Mouse (Mus musculus): Measurements from ENCODE around the gene Zfp61. TPM values are rescaled to one million over a fixed set of nuclear protein-coding genes. Genes with fewer than 3 reads are reported as not detected.
A peak's percentile ranks its signal among the peaks of the same experiment; 100 is the strongest.

Zfp61 gene
- polyA plus RNA-seq, 1 experiment from 2014 or later, result 45.1 TPM

DNA sequence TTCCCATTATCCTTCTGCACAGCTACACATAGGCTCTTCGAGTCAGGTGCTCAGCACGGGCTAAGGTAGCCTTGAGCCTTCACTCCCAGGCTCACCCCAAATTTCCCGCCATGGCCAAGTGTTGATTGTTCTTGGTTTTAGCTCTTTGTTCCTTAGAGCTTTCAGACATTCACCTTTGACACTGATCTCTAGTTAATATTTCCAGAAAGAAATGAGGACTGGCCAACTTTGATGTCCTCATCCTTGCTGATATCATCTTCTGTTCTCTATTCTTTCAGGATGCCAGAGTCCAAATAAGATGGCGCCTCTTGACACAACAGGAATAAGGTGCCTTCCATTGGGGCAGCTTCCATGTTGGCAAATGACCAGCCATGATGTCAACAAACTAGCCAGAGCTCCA, 26.6 kb downstream of the Zfp61 start:
- no peak for ATAC-seq (ENCODE audit: low FRiP score, low read depth)
- Histone ChIP-seq H3K9me3 (no peaks in the 10 kb centered on the region), H3K4me3 (no peak overlapping the region), H3K4me1 (peaks cover 5% of the 10 kb centered on the region), H3K9ac (replicated peaks) (no peak overlapping the region), H3K27ac (replicated peaks) (no peak overlapping the region), H3K27me3 (no peaks in the 10 kb centered on the region), H3K4me2 (replicated peaks) (no peak overlapping the region), H3K36me3 (peaks cover 33% of the 10 kb centered on the region)
- 93% methylated on average over 4 of the region's 4 CpGs for WGBS

DNA sequence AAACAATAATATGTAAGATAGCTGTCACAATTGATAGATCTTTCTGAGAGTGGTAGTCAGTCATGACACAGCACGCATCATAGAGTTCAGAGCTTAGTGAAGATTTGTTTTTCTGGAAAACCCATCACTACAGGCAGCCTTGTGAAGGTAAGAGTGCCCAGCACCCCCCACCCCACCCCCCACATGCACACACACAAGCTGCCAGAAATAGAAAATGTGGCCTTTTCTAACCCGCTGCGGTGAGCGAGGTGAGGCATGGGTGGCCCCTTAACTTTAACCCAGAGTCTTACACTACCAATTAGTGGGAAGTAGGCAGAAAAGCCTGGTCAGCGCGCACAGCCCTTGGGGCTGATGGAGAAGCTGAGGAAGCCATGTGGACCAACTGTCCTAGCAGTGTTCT, 29.8 kb downstream of the Zfp61 start:
- H3K27me3 ChIP-seq, result no peaks in the 10 kb centered on the region
- no peaks in the 10 kb centered on the region for H3K9me3 ChIP-seq
- ATAC-seq (ENCODE audit: low FRiP score, low read depth), result no peak
- no peak overlapping the region for H3K4me3 ChIP-seq
- WGBS, result 97% methylated on average over 6 of the region's 6 CpGs
- peaks cover 28% of the 10 kb centered on the region for H3K36me3 ChIP-seq
- H3K27ac ChIP-seq (replicated peaks), result no peak overlapping the region
- no peak overlapping the region for H3K9ac ChIP-seq (replicated peaks)
- peak overlapping the region; percentile 77; the same call in 1 of the 2 replicates for H3K4me2 ChIP-seq (replicated peaks)
- H3K4me1 ChIP-seq, result peaks cover 8% of the 10 kb centered on the region

DNA sequence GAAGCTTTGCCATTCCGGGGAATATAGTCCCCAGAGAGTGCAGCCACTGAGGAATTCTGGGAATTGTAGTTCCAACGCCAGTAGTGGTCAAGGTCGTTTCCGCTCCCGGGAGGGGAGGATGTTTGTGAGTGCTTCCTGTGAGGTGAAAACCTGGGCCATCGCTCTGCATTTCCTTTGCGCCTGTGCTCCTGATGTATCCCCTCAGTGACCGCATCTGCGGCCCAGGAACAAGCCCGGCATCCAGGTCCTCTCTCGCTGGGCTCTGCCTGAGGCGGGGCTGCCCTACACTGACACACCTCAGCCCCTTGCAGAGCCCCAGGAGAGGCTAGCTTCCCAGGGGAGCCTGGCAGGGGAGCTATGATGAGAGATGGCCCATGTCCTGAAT, 30.8 kb downstream of the Zfp61 start, which contains the start of gene Zfp93:
Gene Zfp93, plus strand, starts transcription at position 133 of the 385 bp plus-strand sequence.
- H3K27ac ChIP-seq (replicated peaks), result peak within 1 kb of the TSS; percentile 66

DNA sequence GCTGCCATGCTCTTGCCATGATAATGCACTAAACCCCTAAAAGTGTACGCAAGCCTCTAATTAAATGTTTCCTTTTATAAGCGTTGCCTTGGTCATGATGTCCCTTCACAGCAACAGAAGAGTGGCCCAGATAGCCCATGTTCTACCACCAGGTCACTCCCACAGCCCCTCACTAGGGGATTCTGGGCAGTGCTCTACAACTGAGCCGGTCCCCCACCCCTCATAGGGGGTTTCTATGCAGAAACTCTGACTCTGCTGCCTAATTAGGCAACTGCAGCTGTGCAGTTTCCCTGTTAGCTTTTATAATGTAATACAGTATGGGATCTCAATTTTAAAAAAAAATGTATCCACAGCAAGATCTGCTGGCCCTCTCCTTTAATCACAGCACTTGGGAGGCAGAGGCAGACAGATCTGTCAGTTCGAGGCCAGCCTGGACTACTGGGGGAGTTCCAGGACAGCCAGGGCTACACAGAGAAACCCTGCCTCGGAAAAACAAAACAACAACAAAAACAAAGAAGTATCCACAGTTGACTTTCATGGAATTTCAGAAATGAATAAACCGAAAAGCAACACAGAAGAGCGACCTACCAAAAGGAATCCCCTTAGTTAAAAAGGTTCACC, 31.3 kb downstream of the Zfp61 start:
- peak overlapping the region; percentile 77 for H3K4me2 ChIP-seq (replicated peaks)
- no peaks in the 10 kb centered on the region for H3K9me3 ChIP-seq
- H3K36me3 ChIP-seq, result peaks cover 14% of the 10 kb centered on the region
- peak; percentile 59 for ATAC-seq (ENCODE audit: low FRiP score, low read depth)
- H3K9ac ChIP-seq (replicated peaks), result peak overlapping the region; percentile 39; the same call in 1 of the 2 replicates
- H3K4me3 ChIP-seq, result peak overlapping the region; percentile 67
- peaks cover 8% of the 10 kb centered on the region for H3K4me1 ChIP-seq
- WGBS, result 38% methylated on average over 7 of the region's 7 CpGs
- no peak overlapping the region for H3K27ac ChIP-seq (replicated peaks)
- no peaks in the 10 kb centered on the region for H3K27me3 ChIP-seq

More for the DNA sequence above, 30.8 kb downstream of the Zfp61 start, which contains the start of gene Zfp93:
- H3K36me3 ChIP-seq, result peaks cover 19% of the 10 kb centered on the region
- peak within 1 kb of the TSS; percentile 67 for H3K4me3 ChIP-seq
- WGBS, result 2% methylated on average over 12 of the region's 12 CpGs
- H3K9me3 ChIP-seq, result no peaks in the 10 kb centered on the region
- no peaks in the 10 kb centered on the region for H3K27me3 ChIP-seq
- peaks cover 8% of the 10 kb centered on the region for H3K4me1 ChIP-seq
- peak within 1 kb of the TSS; percentile 77 for H3K4me2 ChIP-seq (replicated peaks)
- peak; percentile 91 for ATAC-seq (ENCODE audit: low FRiP score, low read depth)
- H3K9ac ChIP-seq (replicated peaks), result peak within 1 kb of the TSS; percentile 81

DNA sequence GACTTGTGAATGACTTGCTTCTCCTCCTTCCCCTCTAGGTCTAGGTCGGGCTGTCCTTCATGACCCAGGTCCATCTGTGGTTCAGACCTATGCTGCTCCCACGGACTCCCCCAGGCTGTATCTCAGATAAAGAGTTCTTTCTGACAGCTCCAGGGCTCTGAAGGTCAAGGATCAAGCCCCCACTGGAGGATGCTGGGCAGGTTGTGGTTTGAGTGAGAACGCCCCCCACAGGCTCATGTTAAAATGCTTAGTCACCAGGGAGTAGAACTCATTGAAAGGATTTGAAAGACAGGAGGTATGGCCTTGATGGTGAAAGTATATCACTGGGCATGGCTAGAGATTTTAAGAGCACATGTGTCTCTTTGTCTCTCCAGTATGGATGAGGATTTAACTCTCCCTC, 31.8 kb downstream of the Zfp61 start:
- Histone ChIP-seq H3K9ac (replicated peaks) (no peak overlapping the region), H3K4me1 (peaks cover 8% of the 10 kb centered on the region), H3K36me3 (peaks cover 9% of the 10 kb centered on the region), H3K27ac (replicated peaks) (no peak overlapping the region), H3K4me3 (no peak overlapping the region), H3K27me3 (no peaks in the 10 kb centered on the region), H3K9me3 (no peaks in the 10 kb centered on the region), H3K4me2 (replicated peaks) (peak overlapping the region; percentile 77; the same call in 1 of the 2 replicates)
- no peak for ATAC-seq (ENCODE audit: low FRiP score, low read depth)
- 82% methylated on average over 3 of the region's 3 CpGs for WGBS

DNA sequence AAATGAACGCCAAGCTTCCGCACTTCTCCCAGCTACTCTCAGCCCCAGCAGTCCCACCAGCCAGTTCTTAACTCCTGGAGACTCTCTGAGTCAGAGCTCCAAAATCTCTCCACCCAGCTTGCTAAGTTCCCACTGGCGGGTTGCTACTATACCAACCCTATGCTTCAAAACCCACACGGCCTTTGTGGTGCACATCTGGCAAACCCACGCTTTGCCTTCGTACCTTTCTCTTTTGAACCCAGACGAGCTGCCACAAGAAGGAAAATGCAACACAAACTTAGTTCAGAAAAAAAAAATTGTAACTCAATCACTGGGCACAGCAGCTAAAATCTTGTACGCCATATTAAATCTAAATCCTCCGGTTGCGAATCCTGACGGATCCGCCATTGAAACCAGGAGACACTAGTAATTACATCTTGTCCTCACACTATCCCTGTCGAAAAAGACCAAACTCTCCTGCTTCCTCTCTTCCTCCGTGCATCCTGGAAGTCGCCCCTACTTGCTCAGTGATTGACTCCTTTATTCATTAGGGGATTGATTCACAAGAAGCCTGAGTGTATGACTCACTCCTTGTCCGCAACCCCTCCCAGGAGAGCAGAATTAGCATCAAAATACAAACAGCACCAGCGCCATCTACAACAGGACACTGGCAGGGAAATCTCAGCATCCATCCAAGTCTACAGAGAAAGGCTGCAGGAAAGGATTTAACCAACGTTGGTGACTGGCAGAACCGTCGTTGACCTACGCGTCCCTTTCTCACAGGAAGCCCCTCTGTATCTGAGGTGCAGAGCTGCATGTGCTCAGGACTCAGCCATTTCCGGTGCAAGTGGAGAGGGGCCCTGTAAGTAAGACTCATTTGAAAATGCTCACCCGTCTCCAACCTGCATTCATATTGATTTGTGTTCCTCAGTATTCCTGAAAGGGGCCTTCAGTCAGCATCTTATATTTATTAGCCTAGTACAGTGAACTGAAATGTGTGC, 32.6 kb downstream of the Zfp61 start:
- Histone ChIP-seq H3K36me3 (peaks cover 1% of the 10 kb centered on the region), H3K27ac (replicated peaks) (no peak overlapping the region), H3K4me3 (no peak overlapping the region), H3K4me1 (peaks cover 8% of the 10 kb centered on the region), H3K4me2 (replicated peaks) (no peak overlapping the region), H3K27me3 (no peaks in the 10 kb centered on the region), H3K9ac (replicated peaks) (no peak overlapping the region), H3K9me3 (no peaks in the 10 kb centered on the region)
- 68% methylated on average over 24 of the region's 24 CpGs for WGBS
- no peak for ATAC-seq (ENCODE audit: low FRiP score, low read depth)

DNA sequence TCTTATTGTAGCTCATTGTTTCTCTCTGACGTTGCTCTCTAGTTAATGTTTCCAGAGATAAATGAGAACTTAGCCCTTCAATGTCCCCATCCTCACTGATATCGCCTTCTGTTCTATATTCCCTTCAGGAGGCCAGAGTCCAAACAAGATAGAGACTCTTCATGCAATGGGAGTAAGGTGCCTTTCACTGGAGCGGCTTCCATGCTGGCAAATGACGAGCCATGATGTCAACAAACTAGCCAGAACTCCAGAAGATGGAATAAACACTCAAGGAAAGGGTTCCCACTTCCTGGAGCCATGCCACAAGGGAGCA, 41.1 kb downstream of the Zfp61 start:
- Histone ChIP-seq H3K4me2 (replicated peaks) (no peak overlapping the region), H3K27ac (replicated peaks) (no peak overlapping the region), H3K4me1 (0 out of 2 replicates have a peak, but pooled peaks cover 3% of the 10 kb centered on the region), H3K4me3 (no peak overlapping the region), H3K9me3 (no peaks in the 10 kb centered on the region), H3K36me3 (peaks cover 21% of the 10 kb centered on the region), H3K9ac (replicated peaks) (no peak overlapping the region), H3K27me3 (no peaks in the 10 kb centered on the region)
- no peak for ATAC-seq (ENCODE audit: low FRiP score, low read depth)
- 88% methylated on average over 4 of the region's 4 CpGs for WGBS

DNA sequence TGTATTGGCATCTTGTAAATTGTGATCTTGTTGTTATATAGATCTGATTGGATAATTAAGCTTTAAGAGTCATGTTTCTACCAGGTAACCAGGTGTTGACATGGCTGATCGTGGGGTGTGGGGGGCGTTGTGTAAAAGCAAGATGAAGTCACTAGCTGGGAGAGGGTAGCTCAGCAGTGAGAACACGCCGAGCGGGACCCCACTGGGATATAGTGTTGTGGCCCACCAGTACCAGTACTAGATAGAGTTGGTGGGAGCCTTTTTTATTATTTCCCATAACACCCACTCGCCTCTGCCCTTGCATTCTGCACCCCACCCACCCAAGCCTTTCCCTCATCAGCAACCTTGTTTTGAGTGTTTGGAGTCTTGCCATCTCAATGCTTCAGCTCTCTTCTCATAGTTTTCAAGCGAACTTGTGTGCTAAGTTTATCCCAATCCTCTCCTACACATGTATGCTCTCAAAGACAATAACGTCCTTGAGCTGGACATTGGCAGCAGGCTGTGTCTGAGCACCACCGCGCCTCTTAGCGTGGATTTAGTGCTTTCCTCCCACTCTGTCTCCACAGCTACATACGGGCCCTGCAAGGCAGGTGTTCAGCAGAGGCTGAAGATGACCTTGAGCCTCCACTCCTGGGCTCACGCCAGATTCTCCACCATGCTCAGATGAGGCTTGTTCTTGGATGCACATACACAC, 41.6 kb downstream of the Zfp61 start:
- 91% methylated on average over 13 of the region's 13 CpGs for WGBS
- H3K4me2 ChIP-seq (replicated peaks), result no peak overlapping the region
- no peak overlapping the region for H3K27ac ChIP-seq (replicated peaks)
- H3K4me1 ChIP-seq, result peaks cover 5% of the 10 kb centered on the region; the same call in 1 of the 2 replicates
- no peaks in the 10 kb centered on the region for H3K9me3 ChIP-seq
- ATAC-seq (ENCODE audit: low FRiP score, low read depth), result no peak
- H3K4me3 ChIP-seq, result no peak overlapping the region
- H3K36me3 ChIP-seq, result peaks cover 21% of the 10 kb centered on the region
- no peak overlapping the region for H3K9ac ChIP-seq (replicated peaks)
- H3K27me3 ChIP-seq, result no peaks in the 10 kb centered on the region

DNA sequence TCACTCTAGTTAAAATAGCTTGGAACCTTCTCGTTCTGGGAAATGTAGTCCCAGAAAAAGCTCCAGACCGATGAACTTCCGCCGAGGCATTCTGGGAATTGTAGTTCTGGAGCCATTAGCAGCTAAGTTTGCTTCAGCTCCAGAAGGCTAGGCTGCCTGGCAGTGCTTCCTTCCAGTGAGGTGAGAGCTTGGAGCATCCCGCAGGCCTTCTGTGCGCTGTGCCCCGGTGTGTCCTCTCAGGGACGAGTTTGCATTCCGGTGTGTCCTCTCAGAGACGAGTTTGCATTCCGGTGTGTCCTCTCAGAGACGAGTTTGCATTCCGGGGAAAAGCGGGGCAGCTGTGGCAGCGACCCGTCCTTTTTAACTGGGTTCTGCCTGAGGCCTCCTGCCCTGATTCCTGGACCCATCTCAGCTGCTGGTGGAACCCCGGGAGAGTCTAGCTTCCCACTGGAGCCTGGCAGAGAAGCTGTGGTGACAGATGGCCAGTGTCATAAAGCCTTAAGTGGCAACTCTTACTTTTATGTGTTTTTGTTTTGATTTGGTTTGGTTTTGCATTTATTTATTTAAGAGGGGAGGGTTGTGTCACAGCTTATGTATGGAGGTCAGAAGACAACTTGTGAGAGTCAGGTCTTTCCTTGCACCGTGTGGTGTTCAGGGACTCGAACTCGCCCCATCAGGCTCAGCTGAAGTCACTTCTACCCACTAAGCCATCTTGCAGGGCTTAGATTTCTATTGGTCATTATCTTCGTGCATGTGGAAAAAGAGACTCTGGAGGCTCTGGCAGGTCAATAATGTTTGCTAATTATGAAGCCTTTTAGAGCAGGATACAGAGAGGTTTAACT, 46.2 kb downstream of the Zfp61 start, which contains the start of gene Zfp108:
Gene Zfp108, plus strand, starts transcription at position 162 of the 842 bp plus-strand sequence.
- Histone ChIP-seq H3K4me2 (replicated peaks) (peak within 1 kb of the TSS; percentile 60), H3K9ac (replicated peaks) (peak within 1 kb of the TSS; percentile 58), H3K9me3 (no peaks in the 10 kb centered on the region), H3K27me3 (0 out of 2 replicates have a peak, but pooled peaks cover 2% of the 10 kb centered on the region), H3K27ac (replicated peaks) (peak within 1 kb of the TSS; percentile 65), H3K4me3 (peak within 1 kb of the TSS; percentile 51), H3K4me1 (peaks cover 5% of the 10 kb centered on the region; the same call in 1 of the 2 replicates), H3K36me3 (no peaks in the 10 kb centered on the region; the same call in 1 of the 2 replicates)
- peak; percentile 91 for ATAC-seq (ENCODE audit: low FRiP score, low read depth)
- WGBS, result 21% methylated on average over 21 of the region's 21 CpGs

DNA sequence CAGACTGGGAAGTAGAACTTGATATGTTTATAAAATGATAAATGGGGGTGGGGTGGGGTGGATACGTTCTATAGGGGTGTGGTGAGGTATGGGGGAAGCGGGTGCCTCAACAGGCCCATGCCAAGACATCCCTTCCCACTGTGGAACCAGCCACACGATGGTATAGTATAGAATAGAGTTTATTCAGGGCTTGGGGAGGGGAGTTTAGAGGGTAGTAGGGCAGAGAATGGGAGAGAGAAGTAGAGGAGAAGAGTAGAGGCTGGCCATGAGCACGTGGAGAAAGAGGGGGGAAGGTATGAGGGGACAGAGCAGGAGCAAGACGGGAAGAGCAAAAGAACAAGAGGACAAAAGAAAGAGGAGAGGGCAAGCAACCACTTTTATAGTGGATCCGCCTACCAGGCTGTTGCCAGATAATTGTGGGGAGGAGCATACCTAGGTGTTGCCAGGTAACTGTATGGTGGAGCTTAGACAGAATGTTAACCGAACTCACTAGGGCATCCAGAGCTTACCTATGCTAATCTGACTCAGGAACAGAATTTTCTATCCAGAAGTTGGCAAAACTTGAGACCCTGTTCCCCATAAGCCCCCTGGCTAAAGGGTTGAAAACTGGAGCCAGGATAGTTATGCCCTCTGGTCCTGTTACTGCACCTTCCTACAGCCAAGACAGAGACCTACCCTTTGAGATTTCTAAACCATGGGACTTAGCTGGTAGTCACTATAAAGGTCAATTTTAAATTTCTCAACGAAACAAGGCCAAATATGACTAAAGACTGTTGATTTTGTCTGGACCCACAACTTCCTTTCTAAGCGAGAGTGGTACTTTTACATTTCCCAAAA, 47.0 kb downstream of the Zfp61 start:
- H3K4me1 ChIP-seq, result peaks cover 5% of the 10 kb centered on the region; the same call in 1 of the 2 replicates
- no peaks in the 10 kb centered on the region for H3K36me3 ChIP-seq
- no peaks in the 10 kb centered on the region for H3K9me3 ChIP-seq
- peak; percentile 67 for ATAC-seq (ENCODE audit: low FRiP score, low read depth)
- peak overlapping the region; percentile 60 for H3K4me2 ChIP-seq (replicated peaks)
- peak overlapping the region; percentile 51 for H3K4me3 ChIP-seq
- 63% methylated on average over 9 of the region's 9 CpGs for WGBS
- H3K27me3 ChIP-seq, result 0 out of 2 replicates have a peak, but pooled peaks cover 2% of the 10 kb centered on the region
- no peak overlapping the region for H3K27ac ChIP-seq (replicated peaks)
- no peak overlapping the region for H3K9ac ChIP-seq (replicated peaks)
